Mouse (Mus musculus) induced T-regulatory cell, adult 2 months (primary cell): ENCODE measurements at regions not wholly inside any gene's neighbourhood (a gene's known extent, or its start where the extent isn't known, plus 50 kb on each side); places are given as distances from the start of the nearest gene placed in this dataset.

Experiments
- DNase-seq: peaks from one replicate; pipeline ENCODE4 v3.0.0-alpha.2; 2012; ENCODE audit warnings: low read depth

- DNase-seq: no peak
These were observed 346.0 kb upstream of the A1bg start for GRCm38 (mm10) chr15:61268766-61269165.

- DNase-seq: no peak
These were observed 336.2 kb upstream of the A1bg start for GRCm38 (mm10) chr15:61259047-61259446.

- DNase-seq: no peak
These were observed 321.7 kb upstream of the A1bg start for GRCm38 (mm10) chr15:61244511-61244910.

GRCm38 (mm10) chr15:61242161-61242681 lies 319.4 kb upstream of the A1bg start:
- DNase-seq: no peak

GRCm38 (mm10) chr15:61241741-61242140 lies 318.9 kb upstream of the A1bg start:
- DNase-seq: no peak

GRCm38 (mm10) chr15:61240344-61240743 lies 317.5 kb upstream of the A1bg start:
- DNase-seq: no peak

- no peak for DNase-seq
These were observed 316.6 kb upstream of the A1bg start for GRCm38 (mm10) chr15:61239414-61239813.

- no peak for DNase-seq
These were observed 316.2 kb upstream of the A1bg start for GRCm38 (mm10) chr15:61238996-61239395.

- DNase-seq: no peak
These were observed 306.8 kb upstream of the A1bg start for GRCm38 (mm10) chr15:61229579-61229978.

GRCm38 (mm10) chr15:61222923-61223322 lies 300.1 kb upstream of the A1bg start:
- DNase-seq: no peak

GRCm38 (mm10) chr15:61210161-61210560 lies 287.3 kb upstream of the A1bg start:
- DNase-seq: no peak

- no peak for DNase-seq
These were observed 267.2 kb upstream of the A1bg start for GRCm38 (mm10) chr15:61189981-61190380.

GRCm38 (mm10) chr15:61189481-61189880 lies 266.7 kb upstream of the A1bg start:
- no peak for DNase-seq

- DNase-seq: no peak
These were observed 261.8 kb upstream of the A1bg start for GRCm38 (mm10) chr15:61184597-61184963.

- no peak for DNase-seq
These were observed 261.2 kb upstream of the A1bg start for GRCm38 (mm10) chr15:61183751-61184596.

- no peak for DNase-seq
These were observed 260.5 kb upstream of the A1bg start for GRCm38 (mm10) chr15:61183291-61183690.

- DNase-seq: no peak
These were observed 246.1 kb upstream of the A1bg start for GRCm38 (mm10) chr15:61168842-61169416.

- DNase-seq: no peak
These were observed 242.2 kb upstream of the A1bg start for GRCm38 (mm10) chr15:61165050-61165449.

- DNase-seq: no peak
These were observed 238.6 kb upstream of the A1bg start for GRCm38 (mm10) chr15:61161397-61161796.

GRCm38 (mm10) chr15:61160666-61161065 lies 237.9 kb upstream of the A1bg start:
- DNase-seq: no peak

- DNase-seq: no peak
These were observed 236.7 kb upstream of the A1bg start for GRCm38 (mm10) chr15:61159552-61159951.

GRCm38 (mm10) chr15:61158041-61158545 lies 235.3 kb upstream of the A1bg start:
- no peak for DNase-seq

GRCm38 (mm10) chr15:61157543-61157942 lies 234.7 kb upstream of the A1bg start:
- DNase-seq: peak; percentile 89
